Mouse (Mus musculus) hindbrain, postnatal 0 days (tissue): ENCODE results near the gene Krt10. TPM values are rescaled to one million over a fixed set of nuclear protein-coding genes. Genes with fewer than 3 reads are reported as not detected.

ENCODE experiments used
- ATAC-seq: fragments of 200-750 bp; cut with Nextera tagmentation; 2 replicates; pipeline ENCODE4 v1.8.0; 2017; ENCODE audit warnings: mild to moderate bottlenecking, moderate TSS enrichment, moderate library complexity
- DNase-seq: peaks from one replicate; pipeline ENCODE4 v3.0.0-alpha.2; 2015; ENCODE audit warnings: low spot score
- H3K27ac ChIP-seq: fragments of 300-500 bp; sonication (generic); 2 replicates; pipeline ENCODE4 v1.5.1; 2014; ENCODE audit warnings: mild to moderate bottlenecking
- H3K27me3 ChIP-seq: fragments of 300-500 bp; sonication (generic); 2 replicates; pipeline ENCODE4 v1.6.1; 2014; ENCODE audit warnings: low read length, mixed read lengths; ENCODE audit not compliant: insufficient read depth
- H3K36me3 ChIP-seq: fragments of 300-500 bp; sonication (generic); 2 replicates; pipeline ENCODE4 v1.6.1; 2014; ENCODE audit warnings: low read length, mixed read lengths; ENCODE audit not compliant: insufficient read depth
- H3K4me1 ChIP-seq: fragments of 300-500 bp; sonication (generic); 2 replicates; pipeline ENCODE4 v1.6.1; 2014; ENCODE audit warnings: antibody characterized with exemption, low read length, mixed read lengths; ENCODE audit not compliant: insufficient read depth
- H3K4me2 ChIP-seq: fragments of 300-500 bp; sonication (generic); 2 replicates; pipeline ENCODE4 v1.6.1; 2014; ENCODE audit warnings: low read depth, mild to moderate bottlenecking, low read length, moderate library complexity, mixed read lengths
- H3K4me3 ChIP-seq: fragments of 300-500 bp; sonication (generic); 2 replicates; pipeline ENCODE4 v1.5.1; 2014; ENCODE audit warnings: low read length
- H3K9ac ChIP-seq: fragments of 300-500 bp; sonication (generic); replicated peaks from 2 replicates; pipeline ENCODE4 v1.6.1; 2014; ENCODE audit warnings: mild to moderate bottlenecking, low read length, moderate library complexity, mixed read lengths
- H3K9me3 ChIP-seq: fragments of 300-500 bp; sonication (generic); 2 replicates; pipeline ENCODE4 v1.6.1; 2016; ENCODE audit warnings: low read length, mixed read lengths
- CTCF ChIP-seq: IDR thresholded peaks from 2 replicates; pipeline ENCODE4 v1.5.1; 2016; ENCODE audit warnings: antibody characterized with exemption, control low read depth, low read depth
- WGBS: fragments of 180-500 bp; shearing (Covaris S2); extraction: QIAGEN DNeasy Blood & Tissue Kit; methylation state at CpG from one replicate; pipeline ENCODE4 v1.1.7; 2014; 5-methylcytosine and 5-hydroxymethylcytosine counted together
- polyA plus RNA-seq: library from polyadenylated mRNA; unstranded; fragments of >200 nt; fragmentation: Nextera tagmentation; extraction: Ambion mirVana; gene quantifications from 2 replicates; pipeline ENCODE4 v1.2.1, GENCODE M21; 2015
- total RNA-seq: library from RNA; depleted of rRNA; stranded (reverse); fragments of >200 nt; gene quantifications from 2 replicates; pipeline ENCODE4 v1.2.3, GENCODE M21; 2014

Gene Krt10
- total and polyA plus RNA-seq, 2 experiments from 2014 or later, result 1.7 to 40.4 TPM

- Histone ChIP-seq H3K9ac (no peak overlapping the region), H3K27ac (no peak overlapping the region), H3K4me2 (no peak overlapping the region), H3K27me3 (no peaks in the 10 kb centered on the region; the same call in 1 of the 2 replicates), H3K9me3 (no peaks in the 10 kb centered on the region), H3K4me3 (no peak overlapping the region), H3K36me3 (no peaks in the 10 kb centered on the region), H3K4me1 (no peaks in the 10 kb centered on the region)
- ATAC-seq (no peak), DNase-seq (no peak)
- no peak for TF ChIP-seq CTCF
- WGBS, result 75% methylated on average over 13 of the region's 13 CpGs
Measured at GRCm38 (mm10) chr11:99416902-99417301, 27.7 kb upstream of the Krt10 start.

- H3K4me1 ChIP-seq, result no peaks in the 10 kb centered on the region
- TF ChIP-seq CTCF, result no peak
- H3K9me3 ChIP-seq, result no peaks in the 10 kb centered on the region
- ATAC-seq (no peak), DNase-seq (no peak)
- H3K4me2 ChIP-seq, result no peak overlapping the region
- WGBS, result 93% methylated on average over 13 of the region's 13 CpGs
- H3K27ac ChIP-seq, result no peak overlapping the region
- no peaks in the 10 kb centered on the region; the same call in 1 of the 2 replicates for H3K27me3 ChIP-seq
- no peak overlapping the region for H3K9ac ChIP-seq
- no peaks in the 10 kb centered on the region for H3K36me3 ChIP-seq
- H3K4me3 ChIP-seq, result no peak overlapping the region
Measured at GRCm38 (mm10) chr11:99414463-99415147, 25.4 kb upstream of the Krt10 start.

- no peaks in the 10 kb centered on the region for H3K9me3 ChIP-seq
- no peak overlapping the region for H3K27ac ChIP-seq
- DNase-seq (peak; percentile 72), ATAC-seq (no peak)
- WGBS, result 19% methylated on average over 6 of the region's 6 CpGs
- no peaks in the 10 kb centered on the region; the same call in 1 of the 2 replicates for H3K27me3 ChIP-seq
- H3K4me3 ChIP-seq, result no peak overlapping the region
- peak; percentile 79 for TF ChIP-seq CTCF
- H3K9ac ChIP-seq, result no peak overlapping the region
- no peaks in the 10 kb centered on the region for H3K36me3 ChIP-seq
- H3K4me1 ChIP-seq, result no peaks in the 10 kb centered on the region
- H3K4me2 ChIP-seq, result no peak overlapping the region
Measured at GRCm38 (mm10) chr11:99413247-99413646, 24.1 kb upstream of the Krt10 start.

GRCm38 (mm10) chr11:99406186-99406585, 17.0 kb upstream of the Krt10 start:
- no peaks in the 10 kb centered on the region for H3K27me3 ChIP-seq
- H3K4me1 ChIP-seq, result no peaks in the 10 kb centered on the region
- H3K36me3 ChIP-seq, result no peaks in the 10 kb centered on the region
- DNase-seq (no peak), ATAC-seq (no peak)
- no peak overlapping the region for H3K27ac ChIP-seq
- TF ChIP-seq CTCF, result no peak
- no peak overlapping the region for H3K4me2 ChIP-seq
- 76% methylated on average over 10 of the region's 10 CpGs for WGBS
- no peak overlapping the region for H3K9ac ChIP-seq
- H3K9me3 ChIP-seq, result no peaks in the 10 kb centered on the region
- no peak overlapping the region for H3K4me3 ChIP-seq

GRCm38 (mm10) chr11:99399956-99400549, 10.9 kb upstream of the Krt10 start:
- Histone ChIP-seq H3K27me3 (no peaks in the 10 kb centered on the region), H3K4me3 (no peak overlapping the region), H3K9ac (no peak overlapping the region), H3K4me1 (no peaks in the 10 kb centered on the region), H3K4me2 (no peak overlapping the region), H3K36me3 (no peaks in the 10 kb centered on the region), H3K27ac (no peak overlapping the region), H3K9me3 (no peaks in the 10 kb centered on the region)
- ATAC-seq (no peak), DNase-seq (no peak)
- no peak for TF ChIP-seq CTCF
- WGBS, result 94% methylated on average over 13 of the region's 13 CpGs

- Histone ChIP-seq H3K4me2 (no peak overlapping the region), H3K27ac (no peak overlapping the region), H3K9me3 (no peaks in the 10 kb centered on the region), H3K36me3 (no peaks in the 10 kb centered on the region), H3K4me1 (no peaks in the 10 kb centered on the region), H3K9ac (no peak overlapping the region), H3K4me3 (no peak overlapping the region), H3K27me3 (no peaks in the 10 kb centered on the region)
- ATAC-seq (no peak), DNase-seq (no peak)
- no peak for TF ChIP-seq CTCF
- 70% methylated on average over 8 of the region's 8 CpGs for WGBS
Measured at GRCm38 (mm10) chr11:99398832-99399231, 9.7 kb upstream of the Krt10 start.

- no peak for ATAC-seq
- H3K4me3 ChIP-seq, result no peak overlapping the region
- 71% methylated on average over 3 of the region's 3 CpGs for WGBS
Measured at GRCm38 (mm10) chr11:99398084-99398483, 8.9 kb upstream of the Krt10 start.

More at GRCm38 (mm10) chr11:99398084-99398483, 8.9 kb upstream of the Krt10 start:
- Histone ChIP-seq H3K27ac (no peak overlapping the region), H3K4me2 (no peak overlapping the region), H3K36me3 (no peaks in the 10 kb centered on the region), H3K27me3 (no peaks in the 10 kb centered on the region), H3K9ac (no peak overlapping the region), H3K9me3 (no peaks in the 10 kb centered on the region), H3K4me1 (no peaks in the 10 kb centered on the region)
- TF ChIP-seq CTCF, result no peak
- no peak for DNase-seq
